Mouse (Mus musculus) G1E (cell line): ENCODE results near the gene Sv2a. TPM values are rescaled to one million over a fixed set of nuclear protein-coding genes. Genes with fewer than 3 reads are reported as not detected.
A peak's percentile ranks its signal among the peaks of the same experiment; 100 is the strongest.

Source experiments
- ATAC-seq: 2 replicates; pipeline ENCODE4 v1.8.0; 2016; ENCODE audit warnings: mild to moderate bottlenecking; ENCODE audit not compliant: insufficient number of reproducible peaks, poor library complexity, low FRiP score, severe bottlenecking; ENCODE audit errors: extremely low read depth
- DNase-seq: peaks from one replicate; pipeline ENCODE4 v3.0.0; 2012; ENCODE audit warnings: low spot score
- H3K27me3 ChIP-seq: 2 replicates; pipeline ENCODE4 v1.6.1; 2012; ENCODE audit warnings: mild to moderate bottlenecking, low read length, inconsistent platforms; ENCODE audit not compliant: insufficient read depth
- H3K36me3 ChIP-seq: replicated peaks from 2 replicates; pipeline ENCODE3; 2012; ENCODE audit warnings: mild to moderate bottlenecking, inconsistent platforms
- H3K4me1 ChIP-seq: 2 replicates; pipeline ENCODE4 v1.6.1; 2012; ENCODE audit warnings: low read depth, low read length, inconsistent platforms, mixed read lengths; ENCODE audit not compliant: insufficient read depth
- H3K4me3 ChIP-seq: 2 replicates; pipeline ENCODE4 v1.5.1; 2012; ENCODE audit warnings: low read depth, mild to moderate bottlenecking, inconsistent platforms, low read length, moderate library complexity, mixed read lengths
- H3K9me3 ChIP-seq: replicated peaks from 2 replicates; pipeline ENCODE4 v1.6.1; 2012; ENCODE audit warnings: inconsistent platforms
- CTCF ChIP-seq: IDR thresholded peaks from 2 replicates; pipeline ENCODE4 v1.5.1; 2012; ENCODE audit warnings: low read depth, low read length, inconsistent platforms, mixed read lengths
- GATA1 ChIP-seq: IDR thresholded peaks from 2 replicates; pipeline ENCODE4 v1.6.1; 2012; ENCODE audit warnings: borderline replicate concordance, low read length, inconsistent platforms, mixed read lengths
- GATA2 ChIP-seq: IDR thresholded peaks from 2 replicates; pipeline ENCODE4 v1.6.1; 2012; ENCODE audit warnings: low read depth, low read length, inconsistent platforms, borderline replicate concordance
- POLR2AphosphoS5 ChIP-seq: IDR thresholded peaks from 2 replicates; pipeline ENCODE4 v1.6.1; 2012; ENCODE audit warnings: low read depth, low read length, inconsistent platforms; ENCODE audit not compliant: insufficient replicate concordance
- TAL1 ChIP-seq: conservative IDR thresholded peaks from 2 replicates; pipeline ENCODE4 v1.6.1; 2012; ENCODE audit warnings: low read depth, low read length, inconsistent platforms, mixed read lengths
- polyA plus RNA-seq: library from polyadenylated mRNA; stranded (reverse); fragments of >175 nt; gene quantifications from 2 replicates; pipeline ENCODE4 v1.2.3, GENCODE M21; 2012
- total RNA-seq, 2 experiments: library from RNA; stranded (forward) in 1 of 2; stranded (reverse) in 1 of 2; fragments of 200-1000 nt in 1 of 2; fragments of >200 nt in 1 of 2; fragmentation: Nextera tagmentation in 1 of 2; gene quantifications; 2 replicates each; pipeline ENCODE4 v1.2.3; 2014 to 2017

Gene Sv2a
- total and polyA plus RNA-seq, 3 experiments, result 0.07 to 0.45 (median 0.11) TPM

- TF ChIP-seq POLR2AphosphoS5 (peak; percentile 85; the same call in 1 of the 2 replicates), CTCF (no peak)
- peaks cover 3% of the 10 kb centered on the region for H3K36me3 ChIP-seq
- no peaks in the 10 kb centered on the region for H3K27me3 ChIP-seq
- peaks cover 24% of the 10 kb centered on the region for H3K4me1 ChIP-seq
- peaks cover 16% of the 10 kb centered on the region for H3K9me3 ChIP-seq
- ATAC-seq (peak; percentile 71), DNase-seq (peak; percentile 89)
- H3K4me3 ChIP-seq, result peak within 1 kb of the TSS; percentile 76
Observed at GRCm38 (mm10) chr3:96220765-96221639, 40.1 kb downstream of the Sv2a start, which contains the start of the genes Hist2h2ac and Hist2h2be. Hist2h2ac (minus strand) TSS chr3:96220880. Hist2h2be (plus strand) TSS chr3:96221119.

GRCm38 (mm10) chr3:96221640-96222038 is 40.7 kb downstream of the Sv2a start:
- Histone ChIP-seq H3K27me3 (no peaks in the 10 kb centered on the region), H3K4me3 (no peak overlapping the region; the same call in 1 of the 2 replicates), H3K9me3 (peaks cover 16% of the 10 kb centered on the region), H3K4me1 (peaks cover 26% of the 10 kb centered on the region), H3K36me3 (peaks cover 3% of the 10 kb centered on the region)
- TF ChIP-seq GATA1, result no peak
- TF ChIP-seq CTCF, result no peak
- no peak for TF ChIP-seq TAL1
- TF ChIP-seq GATA2, result no peak
- TF ChIP-seq POLR2AphosphoS5, result no peak
- DNase-seq (no peak), ATAC-seq (no peak)

- H3K4me1 ChIP-seq, result peaks cover 30% of the 10 kb centered on the region
- H3K4me3 ChIP-seq, result no peak overlapping the region
Observed at GRCm38 (mm10) chr3:96222774-96223173, 41.8 kb downstream of the Sv2a start.

GRCm38 (mm10) chr3:96225421-96225820 is 44.5 kb downstream of the Sv2a start:
- peaks cover 31% of the 10 kb centered on the region for H3K4me1 ChIP-seq
- no peaks in the 10 kb centered on the region for H3K27me3 ChIP-seq
- DNase-seq (no peak), ATAC-seq (no peak)
- H3K36me3 ChIP-seq, result peaks cover 3% of the 10 kb centered on the region
- H3K4me3 ChIP-seq, result no peak overlapping the region; the same call in 1 of the 2 replicates
- H3K9me3 ChIP-seq, result peaks cover 16% of the 10 kb centered on the region
- no peak for TF ChIP-seq GATA1
- TF ChIP-seq POLR2AphosphoS5, result no peak
- no peak for TF ChIP-seq TAL1
- TF ChIP-seq CTCF, result no peak
- TF ChIP-seq GATA2, result no peak

More at GRCm38 (mm10) chr3:96222774-96223173, 41.8 kb downstream of the Sv2a start:
- DNase-seq, result no peak
- peaks cover 3% of the 10 kb centered on the region for H3K36me3 ChIP-seq
- ATAC-seq, result no peak
- no peaks in the 10 kb centered on the region for H3K27me3 ChIP-seq
- TF ChIP-seq POLR2AphosphoS5, result no peak
- no peak for TF ChIP-seq GATA1
- TF ChIP-seq GATA2, result no peak
- TF ChIP-seq TAL1, result no peak
- no peak for TF ChIP-seq CTCF
- H3K9me3 ChIP-seq, result peaks cover 16% of the 10 kb centered on the region

- TF ChIP-seq CTCF (no peak), GATA1 (no peak), GATA2 (no peak), TAL1 (no peak), POLR2AphosphoS5 (no peak)
- Histone ChIP-seq H3K4me1 (peaks cover 32% of the 10 kb centered on the region), H3K27me3 (no peaks in the 10 kb centered on the region), H3K36me3 (no peaks in the 10 kb centered on the region), H3K9me3 (peaks cover 6% of the 10 kb centered on the region), H3K4me3 (no peak overlapping the region)
- ATAC-seq (no peak), DNase-seq (no peak)
Observed at GRCm38 (mm10) chr3:96226695-96227648, 46.0 kb downstream of the Sv2a start.

- Histone ChIP-seq H3K36me3 (no peaks in the 10 kb centered on the region), H3K4me1 (peaks cover 32% of the 10 kb centered on the region), H3K4me3 (no peak overlapping the region), H3K9me3 (no peaks in the 10 kb centered on the region), H3K27me3 (no peaks in the 10 kb centered on the region)
- no peak for ATAC-seq
- no peak for DNase-seq
- TF ChIP-seq GATA1, result no peak
- no peak for TF ChIP-seq TAL1
- no peak for TF ChIP-seq POLR2AphosphoS5
Observed at GRCm38 (mm10) chr3:96228828-96229227, 47.9 kb downstream of the Sv2a start.
